Mouse (Mus musculus) stomach, postnatal 0 days (tissue): Measurements from ENCODE around the gene H2-Aa. TPM values are rescaled to one million over a fixed set of nuclear protein-coding genes. Genes with fewer than 3 reads are reported as not detected.
A peak's percentile ranks its signal among the peaks of the same experiment; 100 is the strongest.
"Not testable (repeated sequence)": the region's sequence is repeated elsewhere in the genome, so short reads cannot be mapped to it uniquely, and the experiment has no call there.

Experiments
- ATAC-seq: fragments of 200-750 bp; cut with Nextera tagmentation; 2 replicates; pipeline ENCODE4 v1.8.0; 2017; ENCODE audit not compliant: low FRiP score, low TSS enrichment
- DNase-seq: peaks from one replicate; pipeline ENCODE4 v3.0.0-alpha.2; 2016; ENCODE audit warnings: low spot score
- H3K27ac ChIP-seq: fragments of 300-500 bp; sonication (generic); replicated peaks from 2 replicates; pipeline ENCODE4 v1.5.1; 2014; ENCODE audit warnings: mild to moderate bottlenecking, control low read depth
- H3K27me3 ChIP-seq: fragments of 300-500 bp; sonication (generic); 2 replicates; pipeline ENCODE4 v1.6.1; 2014; ENCODE audit warnings: low read length; ENCODE audit not compliant: control insufficient read depth, insufficient read depth
- H3K36me3 ChIP-seq: fragments of 300-500 bp; sonication (generic); 2 replicates; pipeline ENCODE4 v1.6.1; 2014; ENCODE audit warnings: low read length, mixed read lengths; ENCODE audit not compliant: control insufficient read depth, insufficient read depth
- H3K4me1 ChIP-seq: fragments of 300-500 bp; sonication (generic); replicated peaks from 2 replicates; pipeline ENCODE4 v1.6.1; 2014; ENCODE audit warnings: antibody characterized with exemption; ENCODE audit not compliant: control insufficient read depth, insufficient read depth
- H3K4me2 ChIP-seq: fragments of 300-500 bp; sonication (generic); replicated peaks from 2 replicates; pipeline ENCODE4 v1.6.1; 2014; ENCODE audit warnings: low read depth, mild to moderate bottlenecking, control low read depth, moderate library complexity
- H3K4me3 ChIP-seq: fragments of 300-500 bp; sonication (generic); 2 replicates; pipeline ENCODE4 v1.5.1; 2014; ENCODE audit warnings: low read depth, low read length, control low read depth
- H3K9ac ChIP-seq: fragments of 300-500 bp; sonication (generic); 2 replicates; pipeline ENCODE4 v1.6.1; 2014; ENCODE audit warnings: mild to moderate bottlenecking, low read length, control low read depth, mixed read lengths
- H3K9me3 ChIP-seq: fragments of 300-500 bp; sonication (generic); 2 replicates; pipeline ENCODE4 v1.6.1; 2016; ENCODE audit warnings: low read length; ENCODE audit not compliant: control insufficient read depth
- CTCF ChIP-seq: IDR thresholded peaks from 2 replicates; pipeline ENCODE4 v1.5.1; 2016; ENCODE audit warnings: antibody characterized with exemption, low read depth, mild to moderate bottlenecking, moderate library complexity
- EP300 ChIP-seq: optimal IDR thresholded peaks from 2 replicates; pipeline ENCODE3; 2016; ENCODE audit warnings: antibody characterized with exemption
- WGBS: fragments of 180-500 bp; shearing (Covaris S2); extraction: QIAGEN DNeasy Blood & Tissue Kit; methylation state at CpG from one replicate; pipeline ENCODE4 v1.1.7; 2014; 5-methylcytosine and 5-hydroxymethylcytosine counted together
- polyA plus RNA-seq: library from polyadenylated mRNA; unstranded; fragments of >200 nt; fragmentation: Nextera tagmentation; extraction: Ambion mirVana; gene quantifications from 2 replicates; pipeline ENCODE4 v1.2.1, GENCODE M21; 2015

H2-Aa gene
- polyA plus RNA-seq, 1 experiment from 2014 or later: 8.2 TPM

- Histone ChIP-seq H3K27me3 (no peaks in the 10 kb centered on the region), H3K4me1 (no peaks in the 10 kb centered on the region), H3K9me3 (no peaks in the 10 kb centered on the region), H3K36me3 (no peaks in the 10 kb centered on the region), H3K27ac (no peak overlapping the region), H3K4me2 (no peak overlapping the region), H3K4me3 (no peak overlapping the region), H3K9ac (no peak overlapping the region)
- ATAC-seq: no peak
- 87% methylated on average over 2 of the region's 2 CpGs for WGBS
- TF ChIP-seq CTCF (no peak), EP300 (no peak)
- DNase-seq: no peak
Measured at GRCm38 (mm10) chr17:34316697-34317096, 29.1 kb upstream of the H2-Aa start.

DNA sequence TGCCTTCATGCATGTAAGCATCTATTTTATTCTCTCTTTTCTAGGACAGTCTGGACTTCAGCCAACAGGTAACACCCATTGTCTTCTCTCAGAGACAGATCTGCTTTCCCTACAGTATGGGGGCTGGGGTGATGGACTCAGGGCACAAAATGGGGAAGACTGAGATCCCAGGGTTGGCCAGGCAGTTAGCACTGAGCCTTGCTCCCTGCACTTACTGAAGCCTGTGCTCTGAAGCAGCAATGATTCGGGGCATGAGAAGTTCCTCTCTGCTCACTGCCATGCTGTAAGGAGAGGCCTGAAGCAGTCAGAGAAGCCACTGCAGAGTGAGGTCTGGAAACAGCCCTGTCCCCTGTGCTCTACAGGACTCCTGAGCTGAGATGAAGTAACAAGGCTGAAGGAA lies 27.9 kb upstream of the H2-Aa start:
- ATAC-seq (no peak), DNase-seq (no peak)
- no peak overlapping the region for H3K9ac ChIP-seq
- no peaks in the 10 kb centered on the region for H3K27me3 ChIP-seq
- H3K4me2 ChIP-seq: no peak overlapping the region
- H3K27ac ChIP-seq: no peak overlapping the region
- WGBS: 72% methylated on average over 1 of the region's 1 CpGs
- H3K4me3 ChIP-seq: no peak overlapping the region
- no peaks in the 10 kb centered on the region for H3K9me3 ChIP-seq
- no peaks in the 10 kb centered on the region for H3K36me3 ChIP-seq
- TF ChIP-seq EP300 (no peak), CTCF (no peak)
- no peaks in the 10 kb centered on the region for H3K4me1 ChIP-seq

- Histone ChIP-seq H3K4me3 (no peak overlapping the region), H3K9ac (no peak overlapping the region), H3K27ac (no peak overlapping the region), H3K27me3 (no peaks in the 10 kb centered on the region), H3K36me3 (no peaks in the 10 kb centered on the region), H3K4me1 (no peaks in the 10 kb centered on the region), H3K4me2 (no peak overlapping the region), H3K9me3 (no peaks in the 10 kb centered on the region)
- TF ChIP-seq CTCF: no peak
- ATAC-seq (no peak), DNase-seq (no peak)
- WGBS: 53% methylated on average over 9 of the region's 9 CpGs
Measured at GRCm38 (mm10) chr17:34314286-34314685, 26.7 kb upstream of the H2-Aa start.

- 28% methylated on average over 3 of the region's 3 CpGs for WGBS
Measured at GRCm38 (mm10) chr17:34313393-34313792, 25.8 kb upstream of the H2-Aa start.

DNA sequence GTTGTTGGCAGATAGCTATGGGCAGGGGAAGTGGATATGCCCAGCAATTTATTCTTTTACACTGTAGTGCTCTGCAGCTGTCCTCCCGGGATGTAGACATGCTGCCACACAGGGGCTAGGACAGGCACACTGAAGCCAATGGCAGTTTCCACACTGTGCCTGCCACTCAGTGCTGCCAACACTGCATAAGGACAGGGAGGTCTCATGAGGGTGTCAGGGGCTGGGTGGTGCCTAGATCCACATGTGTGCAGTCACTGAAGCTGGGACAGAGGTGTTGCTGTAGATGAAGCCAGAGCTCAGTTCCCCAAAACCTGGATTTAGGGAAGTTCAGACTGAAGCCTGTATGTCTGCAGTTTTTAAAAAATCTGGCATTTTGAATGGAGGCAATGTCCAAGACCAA lies 24.6 kb upstream of the H2-Aa start:
- 82% methylated on average over 1 of the region's 1 CpGs for WGBS
- Histone ChIP-seq H3K27ac (no peak overlapping the region), H3K27me3 (no peaks in the 10 kb centered on the region), H3K9ac (no peak overlapping the region), H3K4me2 (no peak overlapping the region), H3K4me1 (no peaks in the 10 kb centered on the region), H3K4me3 (no peak overlapping the region), H3K36me3 (no peaks in the 10 kb centered on the region), H3K9me3 (no peaks in the 10 kb centered on the region)
- no peak for TF ChIP-seq EP300
- TF ChIP-seq CTCF: no peak
- DNase-seq: no peak
- ATAC-seq: no peak

More at GRCm38 (mm10) chr17:34313393-34313792, 25.8 kb upstream of the H2-Aa start:
- Histone ChIP-seq H3K4me3 (no peak overlapping the region), H3K36me3 (no peaks in the 10 kb centered on the region), H3K27ac (no peak overlapping the region), H3K4me1 (no peaks in the 10 kb centered on the region), H3K9ac (no peak overlapping the region), H3K27me3 (no peaks in the 10 kb centered on the region), H3K4me2 (no peak overlapping the region), H3K9me3 (no peaks in the 10 kb centered on the region)
- DNase-seq (peak; percentile 82), ATAC-seq (peak; percentile 60; the same call in 1 of the 2 replicates)
- TF ChIP-seq CTCF: peak; percentile 95
- TF ChIP-seq EP300: no peak

DNA sequence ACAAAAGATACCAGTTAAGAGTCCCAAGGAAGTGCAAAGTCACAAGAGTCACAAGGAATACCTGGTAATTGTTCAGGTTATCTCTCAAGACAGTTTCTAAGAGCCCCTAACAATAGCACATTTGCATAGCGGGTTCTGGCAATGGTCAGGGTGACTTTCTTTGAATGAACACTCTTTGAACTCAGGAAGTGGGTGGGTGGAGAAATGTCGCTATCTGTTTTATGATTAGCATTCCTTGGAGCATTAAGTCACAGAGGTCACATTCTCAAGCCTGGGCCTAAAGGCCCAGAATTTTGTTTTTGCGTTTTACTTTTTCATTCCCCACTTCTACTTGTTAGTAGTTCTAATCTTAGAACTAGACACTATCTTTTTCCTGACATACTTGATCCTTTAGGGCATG lies 22.9 kb upstream of the H2-Aa start:
- not testable (repeated sequence) for H3K27ac ChIP-seq, H3K4me3 ChIP-seq, ATAC-seq, H3K9me3 ChIP-seq, H3K4me1 ChIP-seq, H3K36me3 ChIP-seq, H3K4me2 ChIP-seq, DNase-seq, H3K27me3 ChIP-seq, H3K9ac ChIP-seq
- 77% methylated on average over 3 of the region's 3 CpGs for WGBS
